Mouse (Mus musculus): ENCODE measurements at regions not wholly inside any gene's neighbourhood (a gene's known extent, or its start where the extent isn't known, plus 50 kb on each side); places are given as distances from the start of the nearest gene placed in this dataset.
A peak's percentile ranks its signal among the peaks of the same experiment; 100 is the strongest.

DNA sequence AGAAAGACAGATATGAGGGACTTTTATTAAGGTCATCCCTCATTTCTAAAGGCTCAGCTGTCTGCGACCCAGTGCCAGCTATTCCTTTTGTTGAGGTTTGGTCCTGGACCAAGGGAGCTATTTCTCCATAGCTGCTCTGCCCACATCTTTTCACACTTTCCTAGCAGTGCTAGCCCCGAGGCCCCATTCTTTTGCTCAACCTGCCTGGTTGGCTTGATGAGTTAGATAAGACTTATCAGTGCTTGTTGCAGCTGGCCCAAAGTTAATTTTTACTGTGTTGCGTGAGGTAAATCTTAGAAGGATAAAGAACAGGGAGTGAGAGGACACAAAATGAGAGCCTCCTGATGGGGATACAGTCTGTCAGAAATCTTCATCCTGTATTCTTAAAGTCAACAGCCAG is 138.5 kb upstream of the Mylip start:
- no peak overlapping the region for H3K9ac ChIP-seq (ENCODE audit: low read depth, low read length)
- H3K4me2 ChIP-seq, result no peak overlapping the region
- no peaks in the 10 kb centered on the region for H3K27me3 ChIP-seq (ENCODE audit: control insufficient read depth, insufficient read depth, low read length)
- no peak overlapping the region for H3K27ac ChIP-seq (ENCODE audit: low read depth, low read length)
- no peak overlapping the region for H3K4me3 ChIP-seq (ENCODE audit: low read depth, low read length)
- H3K4me1 ChIP-seq (ENCODE audit: control insufficient read depth, insufficient read depth, low read length), result no peaks in the 10 kb centered on the region
- no peaks in the 10 kb centered on the region for H3K36me3 ChIP-seq (ENCODE audit: control insufficient read depth, insufficient read depth, low read length)
- H3K9me3 ChIP-seq (replicated peaks; ENCODE audit: control insufficient read depth, low read length), result no peaks in the 10 kb centered on the region
- 49% methylated on average over 3 of the region's 3 CpGs for WGBS (ENCODE audit: insufficient replicate concordance)
- no peak for ATAC-seq (replicated peaks; ENCODE audit: insufficient number of reproducible peaks, low FRiP score, low TSS enrichment)

DNA sequence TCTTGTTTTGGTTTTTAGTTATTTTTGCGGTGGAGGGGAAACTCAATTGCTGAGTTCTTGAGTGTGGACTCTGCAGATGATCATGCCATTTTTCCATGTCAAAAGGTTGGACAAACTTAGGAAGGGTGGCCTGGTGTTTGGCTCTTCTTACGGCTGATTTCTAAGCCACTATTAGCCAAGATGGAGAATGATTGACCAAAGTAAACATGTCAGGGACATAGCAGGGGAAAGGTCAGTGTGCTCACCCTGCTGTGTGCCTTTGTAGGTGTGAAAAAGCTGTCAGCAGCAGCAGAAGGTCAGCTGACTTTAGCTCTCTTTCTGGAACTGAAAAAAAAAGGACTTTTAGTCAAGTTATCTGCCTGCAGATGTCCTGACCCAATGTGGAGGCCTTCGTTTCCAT is 137.4 kb upstream of the Mylip start:
- Histone ChIP-seq H3K9me3 (replicated peaks; ENCODE audit: control insufficient read depth, low read length) (no peaks in the 10 kb centered on the region), H3K27ac (ENCODE audit: low read depth, low read length) (no peak overlapping the region), H3K4me2 (no peak overlapping the region), H3K4me1 (ENCODE audit: control insufficient read depth, insufficient read depth, low read length) (no peaks in the 10 kb centered on the region), H3K36me3 (ENCODE audit: control insufficient read depth, insufficient read depth, low read length) (no peaks in the 10 kb centered on the region), H3K4me3 (ENCODE audit: low read depth, low read length) (no peak overlapping the region), H3K9ac (ENCODE audit: low read depth, low read length) (no peak overlapping the region), H3K27me3 (ENCODE audit: control insufficient read depth, insufficient read depth, low read length) (no peaks in the 10 kb centered on the region)
- no peak for ATAC-seq (replicated peaks; ENCODE audit: insufficient number of reproducible peaks, low FRiP score, low TSS enrichment)
- WGBS (ENCODE audit: insufficient replicate concordance), result 51% methylated on average over 3 of the region's 3 CpGs

DNA sequence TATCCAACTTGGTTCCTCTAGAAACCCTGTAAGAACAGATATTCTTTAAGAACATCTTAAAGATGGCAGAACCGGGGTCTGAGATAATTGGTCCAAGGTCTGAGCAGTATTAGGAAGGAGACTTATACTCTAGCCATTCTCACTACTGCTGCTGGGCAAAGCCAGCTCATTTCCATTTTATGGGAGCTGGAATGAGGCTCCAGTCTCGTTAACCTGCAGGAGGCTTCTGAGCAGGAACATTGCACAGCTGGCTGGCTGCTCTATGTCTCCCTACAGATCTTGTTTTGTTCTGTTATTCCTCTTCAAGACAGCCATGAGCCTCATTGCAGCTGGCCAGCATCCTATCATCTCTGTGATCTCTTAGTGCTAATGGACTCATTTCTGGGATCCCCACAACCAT is 136.3 kb upstream of the Mylip start:
- WGBS (ENCODE audit: insufficient replicate concordance), result 54% methylated on average over 2 of the region's 2 CpGs
- Histone ChIP-seq H3K9ac (ENCODE audit: low read depth, low read length) (no peak overlapping the region), H3K27me3 (ENCODE audit: control insufficient read depth, insufficient read depth, low read length) (no peaks in the 10 kb centered on the region), H3K27ac (ENCODE audit: low read depth, low read length) (no peak overlapping the region), H3K4me2 (no peak overlapping the region), H3K4me3 (ENCODE audit: low read depth, low read length) (no peak overlapping the region), H3K36me3 (ENCODE audit: control insufficient read depth, insufficient read depth, low read length) (no peaks in the 10 kb centered on the region), H3K4me1 (ENCODE audit: control insufficient read depth, insufficient read depth, low read length) (no peaks in the 10 kb centered on the region), H3K9me3 (replicated peaks; ENCODE audit: control insufficient read depth, low read length) (no peaks in the 10 kb centered on the region)
- no peak for ATAC-seq (replicated peaks; ENCODE audit: insufficient number of reproducible peaks, low FRiP score, low TSS enrichment)

DNA sequence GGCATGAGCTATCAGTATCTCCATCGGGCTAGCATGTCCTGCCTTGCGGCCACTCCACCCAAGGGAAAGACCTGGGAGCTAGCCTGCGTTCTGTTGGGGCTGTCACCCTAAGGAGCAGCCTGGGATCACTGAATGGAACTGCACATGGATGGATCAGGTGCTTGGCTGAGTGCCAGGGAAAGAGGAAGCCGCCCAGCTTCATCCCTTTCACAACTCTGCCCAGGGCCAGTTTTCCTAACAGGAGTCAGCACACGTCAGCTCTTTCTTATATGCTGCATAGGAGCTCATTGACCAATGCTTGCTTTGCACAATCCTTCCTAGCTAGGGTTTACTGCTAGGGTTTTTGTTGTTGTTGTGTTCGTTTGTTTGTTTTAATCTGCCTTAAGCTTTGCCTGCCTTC is 134.3 kb upstream of the Mylip start:
- H3K4me2 ChIP-seq, result no peak overlapping the region
- H3K9ac ChIP-seq (ENCODE audit: low read depth, low read length), result no peak overlapping the region
- no peaks in the 10 kb centered on the region for H3K9me3 ChIP-seq (replicated peaks; ENCODE audit: control insufficient read depth, low read length)
- ATAC-seq (replicated peaks; ENCODE audit: insufficient number of reproducible peaks, low FRiP score, low TSS enrichment), result no peak
- H3K27me3 ChIP-seq (ENCODE audit: control insufficient read depth, insufficient read depth, low read length), result no peaks in the 10 kb centered on the region
- H3K4me1 ChIP-seq (ENCODE audit: control insufficient read depth, insufficient read depth, low read length), result no peaks in the 10 kb centered on the region
- no peak overlapping the region for H3K27ac ChIP-seq (ENCODE audit: low read depth, low read length)
- H3K4me3 ChIP-seq (ENCODE audit: low read depth, low read length), result no peak overlapping the region
- no peaks in the 10 kb centered on the region for H3K36me3 ChIP-seq (ENCODE audit: control insufficient read depth, insufficient read depth, low read length)
- 69% methylated on average over 6 of the region's 6 CpGs for WGBS (ENCODE audit: insufficient replicate concordance)

DNA sequence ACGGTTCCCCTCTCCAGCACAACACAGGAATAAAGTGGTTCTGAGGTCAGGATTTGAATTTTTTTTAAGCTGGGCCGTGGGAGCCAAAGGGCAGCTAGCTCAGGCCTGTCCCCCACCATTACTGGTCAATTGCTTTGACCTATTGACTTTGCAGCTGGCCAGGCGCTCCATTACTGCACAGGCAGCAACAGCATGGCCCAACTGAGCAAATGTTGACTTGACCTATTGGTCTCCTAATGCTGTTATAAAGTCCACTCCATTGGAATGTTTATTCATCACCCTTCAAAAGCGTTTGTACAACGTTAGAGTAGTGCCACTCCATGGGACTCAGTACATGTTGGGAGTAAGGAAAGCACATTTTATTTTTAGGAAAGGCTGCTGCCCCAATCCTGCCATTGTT is 127.5 kb upstream of the Mylip start:
- H3K27ac ChIP-seq (ENCODE audit: low read depth, low read length), result no peak overlapping the region
- ATAC-seq (replicated peaks; ENCODE audit: insufficient number of reproducible peaks, low FRiP score, low TSS enrichment), result no peak
- no peak overlapping the region for H3K4me3 ChIP-seq (ENCODE audit: low read depth, low read length)
- H3K36me3 ChIP-seq (ENCODE audit: control insufficient read depth, insufficient read depth, low read length), result no peaks in the 10 kb centered on the region
- no peaks in the 10 kb centered on the region for H3K4me1 ChIP-seq (ENCODE audit: control insufficient read depth, insufficient read depth, low read length)
- 58% methylated on average over 5 of the region's 5 CpGs for WGBS (ENCODE audit: insufficient replicate concordance)
- no peak overlapping the region for H3K4me2 ChIP-seq
- H3K9ac ChIP-seq (ENCODE audit: low read depth, low read length), result no peak overlapping the region
- H3K27me3 ChIP-seq (ENCODE audit: control insufficient read depth, insufficient read depth, low read length), result no peaks in the 10 kb centered on the region
- no peaks in the 10 kb centered on the region for H3K9me3 ChIP-seq (replicated peaks; ENCODE audit: control insufficient read depth, low read length)

DNA sequence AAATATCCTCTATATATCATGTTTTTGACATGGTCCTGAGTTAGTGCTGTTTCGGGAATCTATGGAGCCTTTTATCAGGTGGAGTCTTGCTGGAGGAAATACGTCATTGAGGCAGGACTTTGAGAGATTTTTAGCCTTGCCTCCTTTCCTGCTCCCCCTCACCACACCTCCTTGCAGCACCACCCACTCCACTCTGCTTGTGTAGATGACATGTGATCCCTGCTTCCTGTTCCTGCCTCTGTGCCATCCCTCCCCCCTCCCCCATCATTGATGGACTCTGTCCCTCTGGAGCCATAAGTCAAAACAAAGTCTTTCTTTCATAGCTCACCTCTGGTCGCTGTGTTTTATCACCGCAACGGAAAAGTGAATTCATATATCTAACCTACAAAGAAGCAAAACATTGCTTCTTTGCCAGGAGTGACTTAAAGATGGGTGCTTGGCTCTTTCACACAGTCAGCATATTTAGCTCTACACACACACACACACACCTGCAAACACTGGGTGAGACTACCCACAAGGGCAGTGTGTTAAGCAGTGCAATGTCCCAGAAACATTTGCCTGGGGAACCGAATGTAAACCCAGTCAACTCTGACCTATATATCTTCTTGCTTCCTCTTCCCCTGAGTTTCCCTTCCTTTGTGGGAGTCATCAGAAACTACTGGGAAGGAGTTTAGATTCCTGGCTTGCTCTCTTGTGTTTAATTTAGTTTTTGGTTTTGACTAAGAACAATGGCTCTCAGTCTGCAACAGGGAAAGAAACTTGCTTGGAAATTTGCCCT is 123.1 kb upstream of the Mylip start:
- H3K4me3 ChIP-seq (ENCODE audit: low read depth, low read length), result no peak overlapping the region
- H3K27me3 ChIP-seq (ENCODE audit: control insufficient read depth, insufficient read depth, low read length), result no peaks in the 10 kb centered on the region
- no peaks in the 10 kb centered on the region for H3K4me1 ChIP-seq (ENCODE audit: control insufficient read depth, insufficient read depth, low read length)
- WGBS (ENCODE audit: insufficient replicate concordance), result 73% methylated on average over 6 of the region's 6 CpGs
- H3K4me2 ChIP-seq, result no peak overlapping the region
- no peak overlapping the region for H3K9ac ChIP-seq (ENCODE audit: low read depth, low read length)
- H3K36me3 ChIP-seq (ENCODE audit: control insufficient read depth, insufficient read depth, low read length), result no peaks in the 10 kb centered on the region
- no peak for ATAC-seq (replicated peaks; ENCODE audit: insufficient number of reproducible peaks, low FRiP score, low TSS enrichment)
- no peak overlapping the region for H3K27ac ChIP-seq (ENCODE audit: low read depth, low read length)
- H3K9me3 ChIP-seq (replicated peaks; ENCODE audit: control insufficient read depth, low read length), result no peaks in the 10 kb centered on the region

DNA sequence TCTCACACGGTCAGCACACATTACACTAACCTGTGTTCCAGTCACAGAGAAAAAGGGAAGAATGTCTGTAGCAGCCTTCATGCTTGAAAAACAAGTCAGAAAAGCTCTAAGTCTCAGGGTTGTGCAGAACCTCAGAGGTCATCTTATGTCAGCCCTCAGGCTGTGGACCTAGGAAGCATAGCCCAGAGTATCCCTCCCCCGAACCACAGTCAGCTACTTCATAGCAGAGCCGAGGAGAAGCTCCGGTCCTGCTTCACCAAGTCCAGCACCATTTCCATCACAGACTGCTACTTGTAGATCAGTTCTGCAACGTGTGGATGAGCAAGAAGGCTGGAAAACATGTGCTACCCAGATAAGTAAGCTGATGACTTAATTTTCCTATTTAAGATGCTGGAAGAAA is 122.1 kb upstream of the Mylip start:
- H3K27ac ChIP-seq (ENCODE audit: low read depth, low read length), result no peak overlapping the region

DNA sequence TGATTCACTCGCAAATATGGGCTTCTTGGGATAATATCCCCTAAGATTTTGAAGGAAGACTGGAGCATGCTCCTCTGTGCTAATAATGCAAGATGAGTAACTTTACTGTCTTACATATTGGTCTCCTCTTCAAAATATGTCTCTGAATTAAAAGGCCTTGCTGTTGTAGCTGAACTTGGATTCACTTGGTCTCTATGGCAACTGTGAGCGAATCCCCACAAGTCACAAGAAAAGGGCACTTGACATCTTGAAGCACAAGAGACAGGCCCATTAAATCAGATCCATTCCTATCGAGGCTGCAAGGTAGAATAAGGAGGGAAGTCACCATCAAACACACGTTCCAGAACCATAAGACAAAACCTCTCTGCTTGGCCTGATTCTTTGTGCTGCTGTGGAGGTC is 121.6 kb upstream of the Mylip start:
- ATAC-seq (replicated peaks; ENCODE audit: insufficient number of reproducible peaks, low FRiP score, low TSS enrichment), result no peak
- WGBS (ENCODE audit: insufficient replicate concordance), result 68% methylated on average over 4 of the region's 4 CpGs
- Histone ChIP-seq H3K4me3 (ENCODE audit: low read depth, low read length) (no peak overlapping the region), H3K27me3 (ENCODE audit: control insufficient read depth, insufficient read depth, low read length) (no peaks in the 10 kb centered on the region), H3K36me3 (ENCODE audit: control insufficient read depth, insufficient read depth, low read length) (no peaks in the 10 kb centered on the region), H3K4me1 (ENCODE audit: control insufficient read depth, insufficient read depth, low read length) (no peaks in the 10 kb centered on the region), H3K9me3 (replicated peaks; ENCODE audit: control insufficient read depth, low read length) (no peaks in the 10 kb centered on the region), H3K9ac (ENCODE audit: low read depth, low read length) (no peak overlapping the region), H3K4me2 (no peak overlapping the region), H3K27ac (ENCODE audit: low read depth, low read length) (no peak overlapping the region)

More for the DNA sequence above, 122.1 kb upstream of the Mylip start:
- Histone ChIP-seq H3K4me2 (no peak overlapping the region), H3K9ac (ENCODE audit: low read depth, low read length) (no peak overlapping the region), H3K9me3 (replicated peaks; ENCODE audit: control insufficient read depth, low read length) (no peaks in the 10 kb centered on the region), H3K4me1 (ENCODE audit: control insufficient read depth, insufficient read depth, low read length) (no peaks in the 10 kb centered on the region), H3K36me3 (ENCODE audit: control insufficient read depth, insufficient read depth, low read length) (no peaks in the 10 kb centered on the region), H3K4me3 (ENCODE audit: low read depth, low read length) (no peak overlapping the region), H3K27me3 (ENCODE audit: control insufficient read depth, insufficient read depth, low read length) (no peaks in the 10 kb centered on the region)
- ATAC-seq (replicated peaks; ENCODE audit: insufficient number of reproducible peaks, low FRiP score, low TSS enrichment), result no peak
- 67% methylated on average over 5 of the region's 5 CpGs for WGBS (ENCODE audit: insufficient replicate concordance)

DNA sequence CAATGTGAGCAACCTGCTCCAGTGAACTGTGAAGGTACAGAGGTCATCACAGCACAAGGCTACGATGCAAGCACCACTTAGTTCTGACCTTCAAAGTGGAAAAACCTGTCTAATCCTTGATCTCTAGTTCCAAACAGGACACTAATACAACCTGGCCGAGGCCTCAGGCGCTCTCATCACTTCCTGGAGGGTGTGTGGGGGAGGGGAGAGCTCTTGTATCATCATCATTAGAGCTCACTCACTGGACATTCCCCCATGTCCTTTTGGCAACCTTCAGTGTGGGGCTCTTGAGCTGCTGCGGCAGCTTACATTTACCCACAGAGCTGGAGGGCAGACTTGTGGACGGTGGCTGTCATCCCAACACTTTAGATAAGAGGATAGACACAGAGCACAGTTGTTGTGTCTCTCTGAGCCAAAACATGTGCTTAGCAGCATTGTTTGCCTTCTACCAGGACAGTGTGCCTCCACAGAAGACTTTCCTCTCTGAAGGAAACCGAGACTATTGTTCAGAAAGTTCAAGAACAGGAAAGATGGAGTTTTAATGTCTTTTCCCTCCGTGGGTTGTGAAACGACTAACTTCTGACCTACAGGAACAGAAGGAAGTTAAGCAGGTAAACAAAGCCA is 115.2 kb upstream of the Mylip start:
- no peak overlapping the region for H3K4me2 ChIP-seq
- H3K9me3 ChIP-seq (replicated peaks; ENCODE audit: control insufficient read depth, low read length), result no peaks in the 10 kb centered on the region
- WGBS (ENCODE audit: insufficient replicate concordance), result 37% methylated on average over 8 of the region's 8 CpGs
- H3K4me1 ChIP-seq (ENCODE audit: control insufficient read depth, insufficient read depth, low read length), result peaks cover 12% of the 10 kb centered on the region
- H3K36me3 ChIP-seq (ENCODE audit: control insufficient read depth, insufficient read depth, low read length), result no peaks in the 10 kb centered on the region
- H3K27ac ChIP-seq (ENCODE audit: low read depth, low read length), result peak overlapping the region; percentile 41; the same call in 1 of the 2 replicates
- no peak overlapping the region for H3K4me3 ChIP-seq (ENCODE audit: low read depth, low read length)
- no peak overlapping the region for H3K9ac ChIP-seq (ENCODE audit: low read depth, low read length)
- H3K27me3 ChIP-seq (ENCODE audit: control insufficient read depth, insufficient read depth, low read length), result no peaks in the 10 kb centered on the region
- no peak for ATAC-seq (replicated peaks; ENCODE audit: insufficient number of reproducible peaks, low FRiP score, low TSS enrichment)

All from heart, embryonic 11.5 days (tissue).